Mouse (Mus musculus) layer of hippocampus, postnatal 10 days (tissue): ENCODE measurements at regions not wholly inside any gene's neighbourhood (a gene's known extent, or its start where the extent isn't known, plus 50 kb on each side); places are given as distances from the start of the nearest gene placed in this dataset.
A peak's percentile ranks its signal among the peaks of the same experiment; 100 is the strongest.

ENCODE experiments used
- DNase-seq, 2 experiments: peaks; one replicate each; pipeline ENCODE4 v3.0.0; 2021; ENCODE audit warnings: low spot score in 2 of 2

DNA sequence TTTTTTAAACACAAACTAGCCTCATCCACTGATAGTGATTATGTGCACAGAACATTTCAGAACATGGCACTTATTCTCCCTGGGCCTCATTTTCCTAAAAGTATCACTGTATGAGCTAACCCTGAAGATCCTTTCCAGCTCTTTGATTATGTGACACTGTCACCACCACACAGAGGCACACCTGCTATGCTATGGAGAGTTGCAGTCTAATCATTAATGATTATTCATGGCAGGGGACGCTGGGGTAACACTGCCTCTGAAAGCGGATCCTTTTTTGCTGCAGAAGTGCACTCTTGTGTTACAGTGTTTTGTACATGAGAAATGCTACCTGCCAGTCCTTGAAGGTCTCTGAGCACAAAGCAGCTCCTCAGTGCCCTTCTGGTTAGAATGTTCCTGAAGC, 615.3 kb upstream of the Fbxo33 start:
- DNase-seq: no peak

DNA sequence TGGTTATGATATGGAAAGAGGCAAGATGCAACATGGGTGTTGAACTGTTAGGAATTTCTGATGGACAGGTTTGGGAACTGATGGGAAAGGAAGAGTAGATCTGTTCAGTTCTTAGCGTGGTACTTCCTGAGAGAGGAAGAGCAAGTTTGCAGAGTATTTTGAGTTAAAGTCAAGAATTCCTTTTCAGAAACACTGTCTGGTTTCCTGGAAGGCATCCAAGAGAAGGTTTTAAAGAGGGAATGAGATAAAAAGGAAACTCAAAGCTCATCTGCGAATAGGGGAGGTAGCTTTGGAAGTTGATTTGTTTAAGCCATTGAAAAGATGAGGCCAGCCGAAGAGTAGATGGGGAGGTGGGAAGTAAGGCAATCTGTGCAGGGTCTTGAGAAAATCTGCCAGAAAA, 603.4 kb upstream of the Fbxo33 start:
- DNase-seq: no peak

DNA sequence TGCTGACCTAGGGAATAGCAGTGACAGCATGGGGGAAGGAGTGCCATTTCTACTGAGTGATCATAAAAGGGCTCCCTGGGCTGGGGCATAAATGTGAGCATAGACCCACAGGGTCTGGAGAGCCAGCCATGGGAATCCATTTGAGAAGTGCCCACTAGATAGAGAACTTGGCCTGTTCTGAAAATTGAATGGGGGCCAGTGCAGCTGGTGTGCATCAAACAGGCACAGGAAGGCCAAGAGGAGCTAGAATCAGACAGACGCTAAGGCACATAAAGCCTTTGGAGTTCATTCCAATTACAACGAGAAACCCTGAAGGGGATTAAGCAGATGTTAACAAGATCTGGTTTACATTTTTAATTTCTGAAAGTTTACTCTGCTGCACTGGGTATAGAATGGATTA, 602.9 kb upstream of the Fbxo33 start:
- DNase-seq: no peak

DNA sequence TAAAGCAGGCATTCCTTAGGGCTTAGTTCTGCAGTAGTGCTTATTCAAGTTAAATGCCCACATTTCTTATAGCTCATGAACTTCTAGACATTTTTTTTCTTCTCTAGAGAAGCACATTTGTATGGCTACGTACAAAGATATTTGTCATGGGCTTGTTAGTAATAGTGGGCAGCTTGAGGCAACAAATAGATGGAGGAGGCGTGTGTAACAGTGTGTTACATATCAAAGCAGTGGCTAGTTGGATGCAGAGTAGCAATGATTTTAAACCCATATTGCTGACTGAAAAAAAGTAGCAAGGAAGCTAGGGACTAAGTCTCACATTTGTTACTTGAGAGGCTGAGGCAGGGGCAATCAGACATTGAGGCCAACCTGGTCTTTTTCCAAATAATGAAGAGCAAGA, 602.2 kb upstream of the Fbxo33 start:
- DNase-seq: no peak

DNA sequence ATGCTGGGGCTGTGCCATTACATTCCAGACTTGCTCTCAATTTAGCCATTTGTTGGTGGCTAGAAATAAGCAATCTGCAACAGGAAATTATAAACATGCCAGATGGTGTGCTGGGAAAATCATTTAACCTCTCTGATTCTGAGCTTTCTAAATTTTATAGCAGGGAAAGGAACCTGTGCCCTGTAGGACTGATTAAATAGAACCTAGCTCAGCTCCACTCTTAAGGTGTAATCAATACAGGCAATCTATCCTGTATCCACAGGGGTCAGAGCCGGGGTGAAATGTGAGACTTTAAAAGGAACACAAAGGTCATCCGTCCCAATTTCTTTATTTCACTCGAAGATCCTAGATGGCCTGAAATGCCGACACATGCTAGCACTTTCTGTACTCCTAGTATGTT, 596.4 kb upstream of the Fbxo33 start:
- no peak for DNase-seq

DNA sequence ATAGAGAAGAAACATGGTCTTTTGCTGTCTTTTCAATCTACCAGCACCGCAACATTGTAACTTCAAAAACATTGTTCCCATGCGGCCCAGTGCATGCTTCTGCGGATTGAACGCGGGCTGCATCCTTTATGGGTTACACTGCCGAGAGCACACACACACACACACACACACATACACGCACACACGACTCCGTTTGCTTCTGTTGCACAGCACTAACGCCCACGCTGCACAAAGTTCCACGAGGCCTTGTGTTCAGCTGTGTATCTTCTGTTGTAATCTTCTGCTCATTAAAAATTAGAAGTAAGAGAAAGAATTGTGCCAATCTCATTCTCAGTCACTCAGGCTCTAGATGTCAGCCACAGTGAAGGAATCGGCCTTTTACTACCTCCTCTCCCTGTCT, 594.8 kb upstream of the Fbxo33 start:
- DNase-seq: no peak

DNA sequence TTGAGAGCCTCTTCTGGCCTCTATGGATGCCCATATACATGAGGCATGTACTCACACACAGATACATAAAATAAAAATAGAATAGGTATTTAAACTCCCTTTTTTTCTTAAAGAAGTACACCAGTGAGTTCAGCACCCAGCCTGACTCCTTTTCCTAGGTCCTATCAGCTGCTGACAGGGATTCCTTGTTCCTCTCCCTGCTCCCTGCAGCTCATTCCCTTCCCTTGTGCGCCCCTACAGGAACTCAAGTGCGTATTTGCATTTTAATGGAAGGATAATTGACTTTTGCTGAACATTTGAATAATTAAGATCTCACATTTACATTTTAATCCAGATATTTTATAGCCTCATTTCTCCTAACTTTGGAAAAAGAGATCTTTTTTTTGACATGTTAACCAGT, 589.7 kb upstream of the Fbxo33 start:
- no peak for DNase-seq

DNA sequence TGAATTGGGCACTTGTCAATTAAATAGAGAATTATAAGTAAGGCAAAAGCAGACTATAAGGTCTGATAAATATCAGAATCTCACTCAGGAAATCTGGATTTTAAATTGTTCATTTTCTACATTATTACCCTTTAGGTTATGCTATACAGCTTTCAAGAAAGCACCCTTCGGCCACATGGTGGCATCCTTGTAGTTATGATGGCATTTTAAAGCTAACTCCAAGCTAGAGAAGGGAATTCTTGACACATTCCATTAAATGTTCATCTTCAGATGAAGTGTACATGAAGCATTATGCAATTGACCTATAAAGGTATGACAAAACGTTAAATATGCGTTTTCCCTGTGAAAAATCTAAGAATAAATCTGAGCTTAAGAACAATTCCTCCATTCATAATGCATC, 578.5 kb upstream of the Fbxo33 start:
- DNase-seq: peak; percentile 44 to 57

DNA sequence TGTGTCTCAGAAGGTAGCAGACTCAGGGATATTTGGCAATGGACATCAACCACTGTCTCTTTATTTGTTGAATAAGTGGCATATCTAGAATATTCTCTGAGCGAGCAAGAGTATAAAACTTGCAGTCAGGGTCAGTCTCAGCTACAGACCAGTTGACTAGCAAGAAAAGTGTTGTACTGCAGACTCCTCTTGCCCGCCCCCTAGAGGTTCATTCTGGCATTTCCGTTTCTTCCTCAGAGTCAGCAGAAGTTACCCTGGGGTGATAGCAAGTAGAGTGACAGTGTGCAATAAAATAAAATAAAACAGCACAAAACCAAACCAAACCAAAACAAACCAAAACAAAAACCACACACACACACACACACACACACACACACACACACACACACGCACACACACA, 571.9 kb upstream of the Fbxo33 start:
- no peak for DNase-seq

DNA sequence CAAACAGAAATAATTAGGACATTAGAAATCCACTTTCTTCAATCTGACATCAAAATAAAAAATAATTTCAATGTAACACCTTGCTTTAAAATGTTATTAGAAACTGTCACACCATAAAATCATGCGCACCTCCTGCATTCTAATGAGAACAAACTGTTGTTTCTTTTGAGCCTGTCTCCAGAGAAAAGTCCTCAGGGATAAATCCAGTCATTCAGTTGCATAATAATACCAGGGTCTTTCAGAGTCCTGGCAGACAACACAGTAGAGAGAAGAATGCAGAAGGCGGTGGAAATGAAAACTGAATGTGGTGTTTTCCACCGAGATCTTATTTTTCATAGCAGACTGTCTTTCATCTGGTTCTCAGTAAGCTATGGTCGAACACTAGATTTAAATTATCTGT, 567.3 kb upstream of the Fbxo33 start:
- no peak for DNase-seq

DNA sequence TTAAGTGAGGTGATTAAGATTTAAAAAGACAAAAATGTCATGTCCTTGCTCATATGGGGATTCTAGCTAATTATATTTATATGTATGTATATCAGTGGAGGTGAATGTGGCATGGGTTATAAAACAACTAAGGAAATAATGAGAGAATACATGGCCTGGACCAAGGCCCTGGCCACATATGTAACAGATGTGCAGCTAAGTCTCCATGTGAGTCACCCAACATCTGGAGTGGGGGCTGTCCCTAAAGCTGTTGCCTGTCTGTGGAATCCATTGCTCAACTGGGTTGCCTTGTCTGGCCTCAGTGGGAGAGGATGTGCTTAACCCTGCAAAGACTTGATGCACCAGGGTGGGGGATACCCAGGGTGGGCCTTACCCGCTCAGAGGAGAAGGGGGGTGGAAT, 551.5 kb upstream of the Fbxo33 start:
- DNase-seq: no peak

DNA sequence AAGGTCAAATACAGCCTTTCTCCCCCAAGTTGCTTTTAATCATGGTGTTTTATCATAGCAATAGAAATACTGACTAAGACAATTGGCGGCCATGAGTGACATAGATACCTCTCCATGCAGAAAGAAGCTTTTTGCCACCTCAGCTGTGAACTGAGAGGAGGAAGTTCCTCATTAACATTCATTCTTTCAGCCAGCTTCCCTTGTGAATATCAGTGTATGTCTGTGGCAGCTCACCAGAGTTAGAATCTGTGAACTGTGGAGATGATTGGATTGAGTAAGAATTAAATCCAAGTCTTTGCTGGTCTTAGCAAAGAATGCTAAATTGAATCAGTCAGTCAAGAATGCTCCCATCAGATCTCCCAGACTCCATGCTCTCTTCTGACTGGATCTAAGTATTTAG, 542.7 kb upstream of the Fbxo33 start:
- no peak for DNase-seq

DNA sequence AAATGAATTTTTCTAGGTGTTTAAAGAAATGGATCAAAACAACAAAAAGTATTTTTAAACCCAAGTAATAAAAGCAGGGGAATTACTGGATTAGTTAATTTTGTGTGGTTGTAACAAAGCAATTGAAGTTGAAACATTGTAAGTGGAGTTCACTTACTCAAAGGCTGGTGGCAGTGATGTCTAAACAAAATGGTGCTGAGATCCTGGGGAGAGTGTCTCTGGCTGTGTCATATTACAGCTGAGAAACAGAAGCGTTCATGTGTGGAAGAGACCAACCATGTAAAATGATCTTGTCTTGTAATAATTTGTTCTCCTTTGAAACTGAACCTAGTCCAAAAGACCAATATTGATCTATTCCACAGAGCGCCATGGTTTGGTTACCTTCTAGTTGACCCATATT, 525.2 kb upstream of the Fbxo33 start:
- no peak for DNase-seq

DNA sequence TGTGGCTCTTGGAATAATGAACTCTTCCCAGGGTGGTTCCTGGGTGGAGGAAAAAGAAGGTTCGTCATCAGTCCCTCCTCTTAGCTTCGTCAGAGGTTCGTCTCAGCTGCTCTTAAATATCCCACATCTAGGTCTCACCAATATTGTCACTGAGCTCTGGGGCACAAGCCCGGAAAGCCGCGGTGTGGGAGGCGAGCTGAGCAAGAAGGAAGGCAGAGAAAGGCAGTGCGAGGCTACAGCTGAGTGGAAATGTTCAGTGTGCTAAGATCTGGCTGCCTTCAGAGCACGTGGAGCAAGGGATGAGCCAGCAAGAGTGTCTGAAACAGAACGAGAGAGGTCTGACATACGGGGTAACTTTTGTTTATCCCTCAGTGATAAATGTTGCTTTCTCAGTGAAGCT, 523.7 kb upstream of the Fbxo33 start:
- peak in 1 of 2 experiments; percentile 12 for DNase-seq

DNA sequence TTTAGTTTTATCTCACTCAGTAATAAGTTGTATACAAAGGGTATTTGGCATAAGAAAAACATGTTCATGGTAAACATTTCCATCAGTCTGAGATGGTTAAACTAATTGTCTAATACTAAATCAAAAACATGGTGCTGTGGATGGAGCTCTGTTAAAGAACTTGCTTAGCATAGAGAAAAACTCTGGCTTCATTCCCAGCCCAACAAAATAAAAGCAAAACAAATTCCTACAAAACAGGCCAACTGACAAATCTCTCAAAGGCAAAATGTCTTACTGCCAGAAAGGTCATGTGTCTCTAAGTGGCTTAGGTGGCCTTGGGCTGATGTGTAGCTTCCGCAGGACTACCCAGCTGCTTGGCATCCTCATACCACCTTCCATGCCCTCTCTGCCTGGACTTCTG, 505.4 kb upstream of the Fbxo33 start:
- no peak for DNase-seq

DNA sequence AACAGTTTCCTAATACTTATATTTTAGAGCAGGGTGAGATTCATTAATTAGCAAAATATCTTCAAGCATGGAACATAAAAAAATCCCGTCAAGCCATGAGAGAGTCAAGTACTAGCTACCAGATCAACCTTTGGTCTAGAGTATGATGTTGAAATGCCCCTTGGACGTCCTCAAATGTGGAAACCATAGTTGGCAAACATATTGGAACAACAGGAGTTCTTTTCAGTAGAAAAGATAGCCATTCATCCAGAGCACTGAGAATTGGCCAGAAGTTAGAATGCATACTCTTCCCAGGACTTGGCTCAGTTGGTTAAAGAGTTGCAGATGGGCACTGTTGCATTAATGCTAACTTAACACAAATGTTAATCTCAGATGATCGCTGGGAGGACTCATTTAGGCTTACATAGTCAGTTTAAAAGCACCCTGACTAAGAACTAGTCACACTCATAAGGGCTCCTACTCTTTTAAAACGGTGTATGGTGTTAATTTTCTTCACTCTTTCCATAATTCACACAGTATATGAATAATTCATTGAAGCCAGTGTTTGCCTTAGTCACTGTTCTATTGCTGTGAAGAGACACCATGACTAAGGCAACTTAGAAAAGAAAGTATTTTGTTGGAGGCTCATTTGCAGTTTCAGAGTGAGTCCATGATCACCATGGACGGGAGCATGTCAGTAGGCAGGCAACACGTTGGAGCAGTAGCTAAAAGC, 503.1 kb upstream of the Fbxo33 start:
- DNase-seq: no peak

DNA sequence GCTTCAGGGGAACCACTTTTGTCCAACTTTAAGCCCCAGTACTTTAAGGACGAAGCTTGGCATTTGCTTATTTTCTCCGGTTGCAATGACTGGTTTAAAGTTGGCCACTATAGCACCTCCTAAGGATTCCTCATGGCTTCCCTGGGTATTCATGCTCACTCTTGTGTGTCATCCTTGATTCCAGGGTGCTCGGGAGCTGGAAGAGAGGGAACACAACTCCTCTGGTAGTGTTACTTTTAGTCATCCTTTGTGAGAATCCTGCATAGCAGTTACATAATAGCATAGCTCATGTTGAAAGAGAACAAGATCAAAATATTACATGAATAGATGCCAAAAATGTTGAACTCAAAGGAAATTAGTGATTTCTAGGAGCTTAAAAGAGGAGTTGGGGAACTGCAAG, 493.7 kb upstream of the Fbxo33 start:
- DNase-seq: no peak

DNA sequence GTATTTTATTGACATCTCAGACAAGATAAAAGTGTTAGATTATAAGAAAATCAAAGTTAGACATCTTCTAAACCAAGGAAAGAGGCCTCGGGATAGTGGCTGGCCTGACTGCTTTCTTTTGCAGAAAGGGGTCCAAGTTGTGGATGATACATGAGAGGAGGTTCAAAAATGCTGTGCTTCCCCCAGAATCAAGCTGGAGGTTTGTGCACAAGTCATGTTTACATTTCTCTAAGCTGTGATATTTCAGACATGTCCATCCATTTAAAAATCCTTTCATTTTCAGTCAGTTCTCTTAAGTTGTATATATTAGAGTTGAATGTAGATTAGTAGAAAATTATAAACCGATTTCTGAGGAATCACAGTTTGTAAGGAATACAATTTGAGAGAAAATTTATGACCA, 463.7 kb upstream of the Fbxo33 start:
- DNase-seq: no peak

DNA sequence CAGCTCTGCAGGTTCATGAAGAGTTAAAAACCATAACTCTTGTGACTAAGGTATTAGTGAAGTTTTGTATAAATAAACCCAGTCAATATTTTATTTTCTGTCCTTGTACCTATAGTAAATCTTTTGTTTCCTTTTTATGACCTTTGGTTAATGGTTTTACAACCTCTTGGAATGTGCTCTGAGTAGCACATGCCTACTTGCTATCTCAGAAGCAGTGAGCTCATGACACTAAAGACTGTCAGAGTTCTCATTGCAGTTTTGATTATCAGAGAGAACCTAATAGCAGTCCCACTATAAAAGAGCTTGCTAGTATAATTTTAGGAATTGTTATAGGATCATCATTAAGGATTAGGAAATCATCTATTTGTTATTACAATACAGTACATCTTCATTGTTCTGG, 443.6 kb upstream of the Fbxo33 start:
- no peak for DNase-seq

DNA sequence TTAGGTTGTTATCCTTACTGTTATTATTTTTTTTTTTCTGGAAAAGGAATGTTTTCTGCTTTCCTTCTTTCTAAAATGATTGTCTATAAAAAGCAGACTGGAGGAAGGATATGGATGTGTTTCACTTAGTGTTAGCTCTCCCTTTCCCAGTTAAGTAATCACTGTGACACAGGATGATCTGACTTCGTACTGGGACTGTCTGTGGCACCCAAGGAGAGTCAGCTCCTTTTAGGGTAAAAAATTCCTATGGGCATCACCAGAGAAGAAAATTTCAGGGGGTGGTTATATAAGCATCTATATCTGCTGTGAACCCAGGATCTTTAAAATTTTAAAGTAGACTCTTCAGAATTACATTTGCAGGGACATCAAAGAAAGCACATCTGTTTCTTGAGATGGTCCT, 411.2 kb upstream of the Fbxo33 start:
- DNase-seq: no peak

DNA sequence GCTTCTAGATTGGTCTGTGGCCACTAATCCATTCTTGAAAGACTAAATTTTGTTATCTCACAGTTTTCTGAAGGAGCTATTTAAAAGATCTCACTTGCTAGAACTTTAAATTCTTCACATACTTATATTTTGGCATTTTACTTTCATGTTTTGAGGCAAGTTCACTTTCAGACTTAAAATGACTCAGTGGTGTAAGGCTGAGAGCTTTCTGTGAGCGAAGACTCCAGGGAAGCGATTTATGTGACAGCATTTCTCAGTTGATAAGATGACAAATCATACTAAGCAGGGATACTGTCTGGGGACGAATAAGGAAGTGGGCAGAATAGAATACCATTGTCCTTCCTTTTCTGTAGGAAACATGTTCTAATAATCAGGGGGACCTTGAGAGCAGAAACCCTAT, 403.6 kb upstream of the Fbxo33 start:
- DNase-seq: no peak

DNA sequence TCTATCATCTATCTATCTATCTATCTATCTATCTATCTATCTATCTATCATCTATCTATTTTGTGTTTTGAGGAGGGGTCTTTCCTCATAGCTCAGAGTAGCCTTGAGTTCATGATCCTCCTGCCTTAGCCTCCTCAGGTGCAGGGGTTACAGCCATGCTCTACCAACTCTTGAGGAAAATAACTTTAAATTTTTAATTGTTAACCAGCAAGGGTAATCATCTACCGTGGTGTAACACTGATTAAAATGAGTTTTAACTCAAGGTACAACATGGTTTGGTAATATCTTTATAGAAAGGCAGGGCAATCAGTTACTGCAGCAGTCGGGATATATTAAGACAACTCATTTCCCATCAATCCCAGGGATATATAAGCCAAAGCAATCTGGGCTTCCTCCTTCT, 401.6 kb upstream of the Fbxo33 start:
- DNase-seq: no peak

DNA sequence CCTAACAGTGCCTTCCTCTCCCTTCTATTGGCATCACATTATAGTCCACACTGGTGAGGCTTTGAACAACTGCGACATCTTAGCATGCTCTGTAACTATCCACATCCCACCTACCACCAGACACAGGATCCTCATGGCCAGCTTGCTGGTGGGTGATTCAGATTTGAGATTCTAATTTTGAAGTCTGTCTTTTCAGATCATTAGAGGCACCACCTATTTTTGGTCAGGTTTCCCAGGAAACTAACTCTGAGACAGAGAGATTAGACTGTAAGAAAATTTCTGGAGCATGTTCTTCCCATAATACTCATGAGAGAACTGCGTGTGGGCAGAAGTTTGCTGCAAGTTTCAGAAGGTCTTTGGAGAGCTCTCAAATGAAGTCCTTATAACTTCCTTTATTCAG, 400.8 kb upstream of the Fbxo33 start:
- DNase-seq: peak in 1 of 2 experiments; percentile 15

DNA sequence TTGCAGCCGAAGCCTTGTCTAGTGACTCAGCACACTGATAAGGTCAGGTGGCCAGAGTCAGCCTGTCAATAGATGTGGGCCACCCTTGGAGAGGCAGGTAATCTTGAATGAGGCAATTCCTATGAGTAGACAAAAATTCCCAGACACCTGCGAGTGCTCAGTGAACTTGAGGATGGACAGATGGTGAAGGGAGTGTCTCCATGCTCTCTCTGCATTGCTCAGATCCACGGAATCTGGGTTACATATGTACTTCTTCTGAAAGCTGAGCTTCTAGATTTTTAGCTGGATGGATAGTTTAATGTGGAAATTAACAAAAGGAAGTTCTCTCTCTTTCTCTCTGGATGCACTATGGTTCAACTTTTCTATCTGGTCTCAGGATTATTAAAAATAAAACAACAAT, 396.6 kb upstream of the Fbxo33 start:
- no peak for DNase-seq
